Mouse (Mus musculus) heart, postnatal 0 days (tissue): ENCODE measurements around the gene Cbx5. TPM values are rescaled to one million over a fixed set of nuclear protein-coding genes. Genes with fewer than 3 reads are reported as not detected.
A peak's percentile ranks its signal among the peaks of the same experiment; 100 is the strongest.

Source experiments
- ATAC-seq: fragments of 200-750 bp; cut with Nextera tagmentation; 2 replicates; pipeline ENCODE4 v1.8.0; 2017; ENCODE audit warnings: low read depth, moderate number of reproducible peaks, moderate library complexity; ENCODE audit not compliant: insufficient read depth
- DNase-seq: peaks from one replicate; pipeline ENCODE4 v3.0.0-alpha.2; 2016; ENCODE audit warnings: low spot score
- H3K27ac ChIP-seq: fragments of 300-500 bp; sonication (generic); 2 replicates; pipeline ENCODE4 v1.5.1; 2014; ENCODE audit warnings: low read depth, mild to moderate bottlenecking
- H3K27me3 ChIP-seq: fragments of 300-500 bp; sonication (generic); 2 replicates; pipeline ENCODE4 v1.6.1; 2014; ENCODE audit warnings: low read length, mixed read lengths; ENCODE audit not compliant: control insufficient read depth, insufficient read depth
- H3K36me3 ChIP-seq: fragments of 300-500 bp; sonication (generic); replicated peaks from 2 replicates; pipeline ENCODE4 v1.6.1; 2014; ENCODE audit warnings: low read length, mixed read lengths; ENCODE audit not compliant: control insufficient read depth, insufficient read depth
- H3K4me1 ChIP-seq: fragments of 300-500 bp; sonication (generic); 2 replicates; pipeline ENCODE4 v1.6.1; 2014; ENCODE audit warnings: antibody characterized with exemption; ENCODE audit not compliant: control insufficient read depth, insufficient read depth
- H3K4me2 ChIP-seq: fragments of 300-500 bp; sonication (generic); 2 replicates; pipeline ENCODE4 v1.6.1; 2014; ENCODE audit warnings: low read depth, mild to moderate bottlenecking, low read length, moderate library complexity
- H3K4me3 ChIP-seq: fragments of 300-500 bp; sonication (generic); 2 replicates; pipeline ENCODE4 v1.5.1; 2014; ENCODE audit warnings: low read depth, low read length
- H3K9ac ChIP-seq: fragments of 300-500 bp; sonication (generic); replicated peaks from 2 replicates; pipeline ENCODE4 v1.6.1; 2014; ENCODE audit warnings: low read depth, low read length, mixed read lengths
- H3K9me3 ChIP-seq: fragments of 300-500 bp; sonication (generic); replicated peaks from 2 replicates; pipeline ENCODE4 v1.6.1; 2016; ENCODE audit warnings: low read length; ENCODE audit not compliant: control insufficient read depth
- CTCF ChIP-seq: IDR thresholded peaks from 2 replicates; pipeline ENCODE4 v1.5.1; 2016; ENCODE audit warnings: antibody characterized with exemption, control low read depth, low read depth
- EP300 ChIP-seq: IDR thresholded peaks from 2 replicates; pipeline ENCODE4 v1.6.1; 2016; ENCODE audit warnings: antibody characterized with exemption, low read depth
- whole genome bisulfite sequencing: fragments of 180-500 bp; shearing (Covaris S2); extraction: QIAGEN DNeasy Blood & Tissue Kit; methylation state at CpG from one replicate; pipeline ENCODE4 v1.1.7; 2014; 5-methylcytosine and 5-hydroxymethylcytosine counted together
- polyA plus RNA-seq: library from polyadenylated mRNA; unstranded; fragments of >200 nt; fragmentation: Nextera tagmentation; extraction: Ambion mirVana; gene quantifications from 2 replicates; pipeline ENCODE4 v1.2.1, GENCODE M21; 2015
- total RNA-seq: library from RNA; depleted of rRNA; stranded (reverse); fragments of >200 nt; gene quantifications from 2 replicates; pipeline ENCODE4 v1.2.3, GENCODE M21; 2014; ENCODE audit warnings: low replicate concordance; rRNA removed

The Cbx5 gene
- 54.1 and 81.6 TPM in 2 replicates for total RNA-seq
- 41.5 and 42.1 TPM in 2 replicates for polyA plus RNA-seq

GRCm38 (mm10) chr15:103239685-103240159, at the start of gene Cbx5:
Cbx5 (minus strand) TSS chr15:103239816.
- DNase-seq (peak; percentile 97), ATAC-seq (peak; percentile 90)
- Histone ChIP-seq H3K27me3 (no peaks in the 10 kb centered on the region), H3K9ac (peak within 1 kb of the TSS; percentile 84), H3K4me1 (peaks cover 23% of the 10 kb centered on the region), H3K36me3 (peaks cover 32% of the 10 kb centered on the region), H3K4me3 (peak within 1 kb of the TSS; percentile 65), H3K4me2 (peak within 1 kb of the TSS; percentile 62), H3K9me3 (no peaks in the 10 kb centered on the region), H3K27ac (peak within 1 kb of the TSS; percentile 95)
- TF ChIP-seq EP300 (no peak; the same call in 1 of the 2 replicates), CTCF (no peak)
- WGBS = under 1% methylated on average over 39 of the region's 39 CpGs

GRCm38 (mm10) chr15:103285778-103286417, 46.3 kb upstream of the Cbx5 start:
- DNase-seq (peak; percentile 76), ATAC-seq (peak; percentile 77)
- no peaks in the 10 kb centered on the region for H3K27me3 ChIP-seq
- TF ChIP-seq EP300 (no peak), CTCF (no peak)
- peak overlapping the region; percentile 18; the same call in 1 of the 2 replicates for H3K4me2 ChIP-seq
- H3K4me1 ChIP-seq = peaks cover 18% of the 10 kb centered on the region
- H3K9me3 ChIP-seq = no peaks in the 10 kb centered on the region
- whole genome bisulfite sequencing = 25% methylated on average over 1 of the region's 1 CpGs
- H3K9ac ChIP-seq = 0 out of 2 replicates have a peak overlapping the region, but pooled peaks have one; percentile 22
- peaks cover 12% of the 10 kb centered on the region for H3K36me3 ChIP-seq
- H3K4me3 ChIP-seq = no peak overlapping the region
- peak overlapping the region; percentile 80 for H3K27ac ChIP-seq

DNA sequence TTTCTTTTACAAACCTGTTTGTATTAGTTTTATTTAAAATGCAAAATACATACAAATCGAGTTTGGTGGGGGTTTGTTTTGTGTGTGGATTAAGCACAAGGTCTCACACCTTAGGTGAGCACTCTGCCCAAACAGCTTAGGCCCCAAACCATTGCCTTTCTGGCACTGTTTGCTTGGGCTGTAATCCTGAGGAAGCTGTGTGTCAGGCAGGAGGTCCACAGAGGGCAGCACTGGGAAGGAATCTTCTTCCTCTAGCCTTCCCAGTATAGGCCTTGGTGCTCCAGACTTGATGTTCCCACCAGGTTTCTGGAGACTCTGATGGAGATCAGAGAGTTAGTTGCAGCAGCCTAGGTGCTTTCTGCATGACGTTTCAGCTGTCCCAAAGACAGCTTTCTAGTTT, 45.0 kb upstream of the Cbx5 start:
- Histone ChIP-seq H3K9ac (no peak overlapping the region), H3K27ac (peak overlapping the region; percentile 80; the same call in 1 of the 2 replicates), H3K27me3 (no peaks in the 10 kb centered on the region)

DNA sequence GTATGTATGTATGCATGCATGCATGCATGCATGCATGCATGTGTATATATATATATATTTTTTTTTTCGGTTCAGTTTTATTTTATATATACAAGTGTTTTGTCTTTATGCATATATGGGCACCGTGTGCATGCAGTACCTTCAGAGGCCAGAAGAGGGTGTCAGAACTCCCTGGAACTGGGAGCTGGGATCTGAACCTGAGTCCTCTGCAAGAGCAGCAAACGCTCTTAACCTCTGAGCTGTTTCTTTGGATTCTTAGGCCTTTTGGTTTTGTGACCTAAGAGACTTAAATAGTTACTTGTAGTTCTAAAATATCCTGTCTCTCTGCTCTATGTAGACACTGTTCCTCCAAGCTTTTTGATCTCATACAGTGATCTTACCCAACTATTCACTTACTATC, 44.5 kb upstream of the Cbx5 start:
- H3K36me3 ChIP-seq = 0 out of 2 replicates have a peak, but pooled peaks cover 3% of the 10 kb centered on the region
- peaks cover 18% of the 10 kb centered on the region for H3K4me1 ChIP-seq
- H3K27me3 ChIP-seq = no peaks in the 10 kb centered on the region
- ATAC-seq = no peak
- H3K9ac ChIP-seq = no peak overlapping the region
- DNase-seq = no peak
- no peak overlapping the region for H3K27ac ChIP-seq
- no peak overlapping the region for H3K4me3 ChIP-seq
- no peak overlapping the region for H3K4me2 ChIP-seq
- no peaks in the 10 kb centered on the region for H3K9me3 ChIP-seq
- TF ChIP-seq CTCF = peak; percentile 43
- TF ChIP-seq EP300 = no peak
- WGBS = 76% methylated on average over 3 of the region's 3 CpGs

More for the DNA sequence above, 45.0 kb upstream of the Cbx5 start:
- Histone ChIP-seq H3K36me3 (0 out of 2 replicates have a peak, but pooled peaks cover 6% of the 10 kb centered on the region), H3K9me3 (no peaks in the 10 kb centered on the region), H3K4me2 (no peak overlapping the region), H3K4me3 (no peak overlapping the region), H3K4me1 (peaks cover 18% of the 10 kb centered on the region)
- ATAC-seq = no peak
- 23% methylated on average over 2 of the region's 2 CpGs for WGBS
- DNase-seq = no peak
- TF ChIP-seq CTCF (peak; percentile 28; the same call in 1 of the 2 replicates), EP300 (no peak)

DNA sequence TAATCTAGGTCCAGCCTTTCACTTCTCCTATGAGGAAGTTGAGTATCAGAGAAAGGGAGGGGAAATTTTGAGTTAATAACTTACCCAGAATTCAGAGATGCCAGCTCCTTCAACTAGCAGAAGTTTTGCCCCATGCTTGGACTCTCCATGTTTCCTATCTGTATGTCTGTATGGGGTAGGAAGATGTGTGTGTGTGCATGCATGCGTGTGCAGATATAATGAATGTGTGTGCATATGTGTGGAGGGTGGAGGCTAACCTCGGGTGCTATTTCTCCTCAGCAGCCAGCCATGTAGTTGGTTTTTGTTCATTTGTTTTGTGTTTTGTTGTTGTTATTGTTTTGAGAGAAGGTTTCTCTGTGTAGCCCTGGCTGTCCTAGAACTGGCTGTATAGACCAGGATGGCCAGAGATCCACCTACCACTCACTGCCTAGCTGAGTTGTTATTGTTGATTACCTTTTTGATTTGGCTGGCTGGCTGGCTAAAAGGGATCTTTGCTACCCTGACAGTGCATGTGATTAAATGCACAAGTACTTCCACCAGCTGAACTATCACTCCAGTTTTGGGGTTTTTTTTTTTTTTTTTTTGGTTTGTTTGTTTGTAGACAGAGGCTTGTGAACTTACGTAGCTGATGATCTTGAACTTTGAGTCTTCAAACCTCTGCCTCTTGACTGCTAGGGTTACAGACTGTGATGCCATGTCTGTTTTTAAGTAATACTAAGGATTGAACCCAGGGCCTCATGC, 42.0 kb upstream of the Cbx5 start:
- WGBS = 84% methylated on average over 3 of the region's 3 CpGs
- TF ChIP-seq EP300 = no peak
- H3K36me3 ChIP-seq = peaks cover 4% of the 10 kb centered on the region; the same call in 1 of the 2 replicates
- peaks cover 18% of the 10 kb centered on the region for H3K4me1 ChIP-seq
- no peak overlapping the region for H3K27ac ChIP-seq
- H3K9ac ChIP-seq = no peak overlapping the region
- DNase-seq (no peak), ATAC-seq (no peak)
- H3K27me3 ChIP-seq = no peaks in the 10 kb centered on the region
- no peak overlapping the region for H3K4me3 ChIP-seq
- no peaks in the 10 kb centered on the region for H3K9me3 ChIP-seq
- H3K4me2 ChIP-seq = no peak overlapping the region
